Mouse (Mus musculus): ENCODE measurements at regions not wholly inside any gene's neighbourhood (a gene's known extent, or its start where the extent isn't known, plus 50 kb on each side); places are given as distances from the start of the nearest gene placed in this dataset.

DNA sequence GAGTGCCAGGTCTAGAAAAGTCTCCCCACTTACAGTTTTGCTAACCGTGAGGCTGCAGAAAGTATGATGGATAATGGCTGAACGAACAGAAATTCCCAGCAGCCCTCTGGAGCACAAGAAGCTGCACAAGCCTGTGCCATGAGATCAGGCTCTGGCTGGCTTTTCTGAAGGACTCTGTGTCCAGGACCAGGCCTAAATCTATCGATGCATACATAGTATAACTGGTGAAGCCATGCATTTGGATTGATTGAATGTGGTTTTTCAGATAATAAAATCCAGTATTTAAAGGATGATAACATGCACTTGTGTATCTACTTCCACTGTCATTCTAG, 356.1 kb downstream of the Eipr1 start:
- 0 out of 2 replicates have a peak, but pooled peaks cover 9% of the 10 kb centered on the region for H3K4me1 ChIP-seq (ENCODE audit: insufficient read depth, low read length)
- no peak overlapping the region for H3K4me2 ChIP-seq (ENCODE audit: low read depth, low read length)
- TF ChIP-seq CTCF (IDR thresholded peaks at IDR 0.05; ENCODE audit: low read depth): no peak
- no peaks in the 10 kb centered on the region for H3K27me3 ChIP-seq (ENCODE audit: insufficient read depth, low read length)
- peak overlapping the region; percentile 51 for H3K27ac ChIP-seq
- no peak overlapping the region for H3K9ac ChIP-seq (replicated peaks; ENCODE audit: low read length)
- H3K36me3 ChIP-seq (ENCODE audit: insufficient read depth, low read length): no peaks in the 10 kb centered on the region
- ATAC-seq (peak; percentile 38; the same call in 1 of the 2 replicates), DNase-seq (ENCODE audit: low spot score) (no peak)
- 37% methylated on average over 3 of the region's 3 CpGs for WGBS
- H3K4me3 ChIP-seq (ENCODE audit: low read length): no peak overlapping the region
- H3K9me3 ChIP-seq (ENCODE audit: low read length): no peaks in the 10 kb centered on the region

DNA sequence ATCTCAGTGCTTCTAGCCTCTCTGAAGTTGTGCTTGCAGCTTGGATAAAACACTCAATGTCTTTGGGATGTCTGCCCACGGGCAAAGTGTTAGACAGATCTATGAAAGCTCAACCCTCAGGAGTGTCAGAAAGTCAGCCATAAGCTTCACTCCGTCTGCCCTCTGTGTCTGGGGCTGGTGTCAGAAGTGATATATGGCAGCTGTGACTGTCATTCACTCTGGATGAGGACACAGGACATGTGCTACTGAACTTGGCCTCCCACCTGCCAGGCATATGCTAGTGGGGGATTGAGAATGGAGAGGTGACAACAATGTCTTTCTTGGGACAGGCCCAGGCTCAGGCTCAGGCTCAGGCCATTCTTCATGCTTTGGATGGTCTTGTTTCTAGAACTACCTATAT, 366.7 kb downstream of the Eipr1 start:
- peaks cover 7% of the 10 kb centered on the region; the same call in 1 of the 2 replicates for H3K4me1 ChIP-seq (ENCODE audit: insufficient read depth, low read length)
- no peak overlapping the region for H3K27ac ChIP-seq
- no peaks in the 10 kb centered on the region for H3K9me3 ChIP-seq (ENCODE audit: low read length)
- H3K27me3 ChIP-seq (ENCODE audit: insufficient read depth, low read length): no peaks in the 10 kb centered on the region
- H3K9ac ChIP-seq (replicated peaks; ENCODE audit: low read length): no peak overlapping the region
- WGBS: 69% methylated on average over 2 of the region's 2 CpGs
- no peak overlapping the region for H3K4me3 ChIP-seq (ENCODE audit: low read length)
- ATAC-seq: no peak
- TF ChIP-seq CTCF (IDR thresholded peaks at IDR 0.05; ENCODE audit: low read depth): no peak
- DNase-seq (ENCODE audit: low spot score): no peak
- H3K4me2 ChIP-seq (ENCODE audit: low read depth, low read length): no peak overlapping the region
- no peaks in the 10 kb centered on the region for H3K36me3 ChIP-seq (ENCODE audit: insufficient read depth, low read length)

DNA sequence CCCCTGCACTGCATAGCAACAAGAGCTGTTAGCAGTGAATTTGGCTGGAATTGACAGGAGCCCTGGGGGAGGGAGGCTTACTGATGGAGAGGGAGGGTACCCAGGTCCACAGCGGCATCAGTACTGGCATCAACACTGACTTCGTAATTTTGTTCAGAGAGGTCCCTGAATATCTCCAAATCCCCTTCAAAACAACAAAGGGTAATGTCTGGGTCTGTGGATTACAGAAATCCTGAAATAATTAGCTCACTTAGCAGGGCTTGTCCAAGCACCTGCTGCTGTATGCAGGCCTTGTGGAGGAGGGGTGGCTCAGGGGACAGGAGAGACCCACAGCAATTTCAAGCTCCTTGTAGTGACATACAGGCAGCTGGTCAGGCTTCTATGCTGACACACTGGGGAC, 369.6 kb downstream of the Eipr1 start:
- ATAC-seq: peak; percentile 59
- TF ChIP-seq CTCF (IDR thresholded peaks at IDR 0.05; ENCODE audit: low read depth): no peak
- H3K36me3 ChIP-seq (ENCODE audit: insufficient read depth, low read length): no peaks in the 10 kb centered on the region
- H3K4me2 ChIP-seq (ENCODE audit: low read depth, low read length): no peak overlapping the region
- no peak overlapping the region for H3K9ac ChIP-seq (replicated peaks; ENCODE audit: low read length)
- H3K4me3 ChIP-seq (ENCODE audit: low read length): no peak overlapping the region
- 14% methylated on average over 2 of the region's 2 CpGs for WGBS
- no peaks in the 10 kb centered on the region for H3K27me3 ChIP-seq (ENCODE audit: insufficient read depth, low read length)
- peaks cover 7% of the 10 kb centered on the region; the same call in 1 of the 2 replicates for H3K4me1 ChIP-seq (ENCODE audit: insufficient read depth, low read length)
- no peak overlapping the region for H3K27ac ChIP-seq
- DNase-seq (ENCODE audit: low spot score): peak; percentile 29
- no peaks in the 10 kb centered on the region for H3K9me3 ChIP-seq (ENCODE audit: low read length)

DNA sequence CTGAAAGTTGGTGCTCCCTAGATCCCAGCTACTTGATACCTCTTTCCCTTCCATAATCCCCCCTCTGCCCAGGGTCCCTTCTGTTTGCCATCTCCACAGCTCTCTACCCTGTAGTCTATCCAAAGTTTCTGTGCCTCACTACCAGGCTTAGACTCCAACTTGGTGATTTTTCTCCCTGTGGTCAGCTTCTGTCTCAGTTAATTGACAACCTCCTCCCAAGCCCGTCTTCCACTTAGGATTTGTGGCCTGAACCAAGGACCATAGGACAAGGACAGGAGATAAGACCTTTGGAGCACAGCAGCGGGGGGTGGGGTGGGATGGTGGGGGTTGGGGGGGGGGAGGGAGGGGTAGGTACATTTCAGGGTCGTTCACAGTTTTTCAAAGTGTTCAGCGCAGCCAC, 371.3 kb downstream of the Eipr1 start:
- ATAC-seq (no peak), DNase-seq (ENCODE audit: low spot score) (no peak)
- no peak overlapping the region for H3K4me3 ChIP-seq (ENCODE audit: low read length)

DNA sequence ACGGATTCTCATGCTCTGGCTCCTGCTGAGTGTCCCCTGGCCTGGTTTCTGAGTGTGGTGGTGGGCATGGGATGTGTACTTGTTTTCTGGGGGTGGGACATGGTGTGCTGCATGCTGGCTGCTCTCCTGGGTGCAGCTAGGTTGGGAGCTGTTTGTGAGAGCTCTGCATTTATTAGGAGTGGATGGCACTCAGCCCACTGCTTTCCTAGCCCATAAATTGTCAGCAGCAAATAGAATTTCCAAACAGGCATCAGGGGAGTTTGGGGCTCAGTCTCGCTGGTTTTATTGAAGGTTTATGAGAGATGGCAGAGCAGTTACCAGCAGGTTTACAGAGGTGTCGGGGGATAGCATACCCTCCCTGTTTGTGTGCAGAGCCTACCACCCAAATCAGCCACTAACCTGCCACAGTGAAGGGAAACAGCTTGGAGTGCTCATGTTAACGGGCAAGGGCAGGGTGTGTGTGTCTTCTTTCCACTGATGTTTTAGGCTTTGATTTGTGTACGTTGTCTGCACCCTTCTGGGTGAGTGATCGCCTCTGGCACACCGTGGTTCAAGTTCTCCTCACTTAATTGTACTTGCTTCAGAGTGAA, 372.6 kb downstream of the Eipr1 start:
- H3K4me3 ChIP-seq (ENCODE audit: low read length): no peak overlapping the region
- no peaks in the 10 kb centered on the region for H3K9me3 ChIP-seq (ENCODE audit: low read length)
- peaks cover 7% of the 10 kb centered on the region; the same call in 1 of the 2 replicates for H3K4me1 ChIP-seq (ENCODE audit: insufficient read depth, low read length)
- no peak overlapping the region for H3K4me2 ChIP-seq (ENCODE audit: low read depth, low read length)
- no peaks in the 10 kb centered on the region for H3K36me3 ChIP-seq (ENCODE audit: insufficient read depth, low read length)
- DNase-seq (ENCODE audit: low spot score) (peak; percentile 42), ATAC-seq (no peak)
- H3K9ac ChIP-seq (replicated peaks; ENCODE audit: low read length): no peak overlapping the region
- H3K27me3 ChIP-seq (ENCODE audit: insufficient read depth, low read length): no peaks in the 10 kb centered on the region
- peak overlapping the region; percentile 48; the same call in 1 of the 2 replicates for H3K27ac ChIP-seq
- no peak for TF ChIP-seq CTCF (IDR thresholded peaks at IDR 0.05; ENCODE audit: low read depth)
- WGBS: 55% methylated on average over 7 of the region's 7 CpGs

More for the DNA sequence above, 371.3 kb downstream of the Eipr1 start:
- 87% methylated on average over 4 of the region's 4 CpGs for WGBS
- Histone ChIP-seq H3K9ac (replicated peaks; ENCODE audit: low read length) (no peak overlapping the region), H3K4me1 (ENCODE audit: insufficient read depth, low read length) (peaks cover 7% of the 10 kb centered on the region; the same call in 1 of the 2 replicates), H3K27ac (no peak overlapping the region), H3K4me2 (ENCODE audit: low read depth, low read length) (no peak overlapping the region), H3K27me3 (ENCODE audit: insufficient read depth, low read length) (no peaks in the 10 kb centered on the region), H3K9me3 (ENCODE audit: low read length) (no peaks in the 10 kb centered on the region), H3K36me3 (ENCODE audit: insufficient read depth, low read length) (no peaks in the 10 kb centered on the region)
- no peak for TF ChIP-seq CTCF (IDR thresholded peaks at IDR 0.05; ENCODE audit: low read depth)

DNA sequence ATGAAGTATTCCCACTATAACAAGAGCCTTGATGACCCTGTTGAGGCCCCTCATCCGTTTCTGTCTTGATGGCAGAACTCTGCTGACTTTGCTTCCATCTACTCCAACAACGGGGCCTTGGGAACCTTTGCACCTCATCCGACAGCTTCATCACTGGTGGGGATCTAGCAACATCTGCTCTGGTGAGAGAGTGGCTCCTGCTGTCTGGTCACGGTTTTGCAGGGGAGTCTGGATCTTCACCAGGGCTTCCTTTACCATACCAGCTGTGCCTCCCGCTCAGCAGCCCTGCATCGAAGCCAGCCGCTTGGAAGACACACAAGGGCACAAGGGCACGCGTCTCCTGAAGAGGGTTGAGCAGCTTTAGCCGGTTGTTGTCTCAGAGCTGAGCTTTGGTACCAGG, 377.2 kb downstream of the Eipr1 start:
- no peak overlapping the region for H3K9ac ChIP-seq (replicated peaks; ENCODE audit: low read length)
- DNase-seq (ENCODE audit: low spot score) (peak; percentile 72), ATAC-seq (peak; percentile 73)
- H3K9me3 ChIP-seq (ENCODE audit: low read length): no peaks in the 10 kb centered on the region
- H3K36me3 ChIP-seq (ENCODE audit: insufficient read depth, low read length): no peaks in the 10 kb centered on the region
- WGBS: 35% methylated on average over 10 of the region's 10 CpGs
- TF ChIP-seq CTCF (IDR thresholded peaks at IDR 0.05; ENCODE audit: low read depth): peak; percentile 79
- H3K4me1 ChIP-seq (ENCODE audit: insufficient read depth, low read length): no peaks in the 10 kb centered on the region
- no peak overlapping the region for H3K4me2 ChIP-seq (ENCODE audit: low read depth, low read length)
- H3K27me3 ChIP-seq (ENCODE audit: insufficient read depth, low read length): no peaks in the 10 kb centered on the region
- no peak overlapping the region for H3K4me3 ChIP-seq (ENCODE audit: low read length)
- 0 out of 2 replicates have a peak overlapping the region, but pooled peaks have one; percentile 32 for H3K27ac ChIP-seq

DNA sequence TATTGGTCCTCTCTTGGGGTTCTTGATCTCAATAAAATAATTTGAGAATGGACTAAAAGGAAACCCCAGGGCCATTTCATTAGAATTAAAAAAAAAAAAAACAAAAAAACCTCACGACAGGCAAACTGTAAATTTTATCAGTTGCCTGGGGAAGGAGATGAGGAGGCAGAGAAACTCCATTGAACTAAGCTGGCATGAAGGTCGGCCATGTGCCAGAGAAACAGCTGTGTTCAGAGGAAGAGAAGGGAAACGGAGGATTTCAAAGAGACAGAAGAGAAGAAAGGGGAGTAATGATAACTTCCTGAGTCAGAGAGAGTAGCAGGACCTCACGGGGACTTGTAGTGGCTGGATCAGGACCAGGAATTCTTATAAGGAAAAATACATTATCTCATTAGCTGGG, 377.7 kb downstream of the Eipr1 start:
- Histone ChIP-seq H3K36me3 (ENCODE audit: insufficient read depth, low read length) (no peaks in the 10 kb centered on the region), H3K4me3 (ENCODE audit: low read length) (no peak overlapping the region), H3K27me3 (ENCODE audit: insufficient read depth, low read length) (no peaks in the 10 kb centered on the region), H3K27ac (no peak overlapping the region), H3K9me3 (ENCODE audit: low read length) (no peaks in the 10 kb centered on the region), H3K9ac (replicated peaks; ENCODE audit: low read length) (no peak overlapping the region), H3K4me2 (ENCODE audit: low read depth, low read length) (no peak overlapping the region), H3K4me1 (ENCODE audit: insufficient read depth, low read length) (no peaks in the 10 kb centered on the region)
- WGBS: 36% methylated on average over 4 of the region's 4 CpGs
- DNase-seq (ENCODE audit: low spot score) (no peak), ATAC-seq (no peak)
- TF ChIP-seq CTCF (IDR thresholded peaks at IDR 0.05; ENCODE audit: low read depth): no peak
